Mouse (Mus musculus) ovary, postnatal 14 days (tissue): ENCODE data around the gene Jph4.

Experiments used
- DNase-seq: peaks from one replicate; pipeline ENCODE4 v3.0.0; 2022; ENCODE audit warnings: low spot score

Gene Jph4

GRCm38 (mm10) chr14:55095263-55095662, 21.5 kb downstream of the Jph4 start:
- DNase-seq = no peak

GRCm38 (mm10) chr14:55094704-55095231, 22.0 kb downstream of the Jph4 start, which contains the start of gene Thtpa:
TSS of gene Thtpa (plus strand) at chr14:55094784.
- DNase-seq = peak; percentile 59

- DNase-seq = no peak
These were observed 22.8 kb downstream of the Jph4 start for GRCm38 (mm10) chr14:55093927-55094326.

- DNase-seq = peak; percentile 76
These were observed 24.6 kb downstream of the Jph4 start, which contains the start of gene Zfhx2 for GRCm38 (mm10) chr14:55092011-55092577. TSS of gene Zfhx2 (minus strand) at chr14:55092324.

- DNase-seq = no peak
These were observed 25.4 kb downstream of the Jph4 start for GRCm38 (mm10) chr14:55091209-55091865.

- no peak for DNase-seq
These were observed 27.4 kb downstream of the Jph4 start for GRCm38 (mm10) chr14:55089199-55089947.

GRCm38 (mm10) chr14:55086009-55086514, 30.7 kb downstream of the Jph4 start:
- DNase-seq = no peak

GRCm38 (mm10) chr14:55085324-55086008, 31.3 kb downstream of the Jph4 start:
- no peak for DNase-seq

GRCm38 (mm10) chr14:55083481-55083880, 33.3 kb downstream of the Jph4 start:
- DNase-seq = no peak

GRCm38 (mm10) chr14:55081105-55081504, 35.6 kb downstream of the Jph4 start:
- DNase-seq = no peak

- peak; percentile 63 for DNase-seq
These were observed 37.3 kb downstream of the Jph4 start for GRCm38 (mm10) chr14:55079214-55079970.

GRCm38 (mm10) chr14:55078366-55078989, 38.3 kb downstream of the Jph4 start:
- DNase-seq = no peak

- DNase-seq = no peak
These were observed 39.0 kb downstream of the Jph4 start for GRCm38 (mm10) chr14:55077481-55078365.

- DNase-seq = no peak
These were observed 39.8 kb downstream of the Jph4 start for GRCm38 (mm10) chr14:55076956-55077355.

GRCm38 (mm10) chr14:55076224-55076623, 40.5 kb downstream of the Jph4 start:
- DNase-seq = no peak

GRCm38 (mm10) chr14:55074416-55074815, 42.3 kb downstream of the Jph4 start:
- no peak for DNase-seq

GRCm38 (mm10) chr14:55071756-55072155, 45.0 kb downstream of the Jph4 start:
- DNase-seq = no peak

- no peak for DNase-seq
These were observed 50.7 kb downstream of the Jph4 start for GRCm38 (mm10) chr14:55066042-55066441.

- DNase-seq = no peak
These were observed 51.3 kb downstream of the Jph4 start for GRCm38 (mm10) chr14:55065391-55065790.
